Mouse (Mus musculus): Measurements from ENCODE around the gene Dab1. TPM values are rescaled to one million over a fixed set of nuclear protein-coding genes. Genes with fewer than 3 reads are reported as not detected.

Gene Dab1
- polyA plus RNA-seq, 1 experiment, result 1.1 TPM

DNA sequence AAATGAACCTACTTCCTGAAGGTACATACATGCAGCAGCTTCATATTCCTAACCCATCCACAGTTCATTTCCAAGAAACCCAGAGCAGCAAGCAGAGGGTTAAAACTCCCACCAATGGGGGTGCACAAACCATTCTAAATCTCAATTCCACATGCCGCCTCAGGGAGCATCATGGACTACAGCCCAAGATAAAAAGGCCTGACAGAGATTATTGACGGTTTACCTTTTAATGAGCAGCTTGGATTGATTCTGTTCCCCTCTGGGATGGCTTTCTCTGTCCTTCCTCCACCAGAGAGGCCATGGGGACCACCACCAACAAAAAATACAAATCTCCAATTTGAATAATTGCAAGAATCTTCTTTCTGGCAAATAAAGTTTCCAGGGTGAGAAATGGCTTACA is 407.7 kb downstream of the Dab1 start:
- Histone ChIP-seq H3K4me3 (ENCODE audit: control insufficient read depth, low read depth, low read length) (no peak overlapping the region), H3K27me3 (ENCODE audit: control insufficient read depth, insufficient read depth, low read length) (no peaks in the 10 kb centered on the region), H3K27ac (ENCODE audit: control insufficient read depth, insufficient read depth, low read depth, low read length) (no peak overlapping the region), H3K4me1 (ENCODE audit: control insufficient read depth, insufficient read depth, low read length) (no peaks in the 10 kb centered on the region), H3K36me3 (ENCODE audit: control insufficient read depth, insufficient read depth, low read length) (no peaks in the 10 kb centered on the region)
- TF ChIP-seq CTCF (IDR thresholded peaks at IDR 0.05; ENCODE audit: control insufficient read depth, insufficient read depth, insufficient replicate concordance, low read depth, low read length) (no peak), POLR2A (IDR thresholded peaks at IDR 0.05; ENCODE audit: control insufficient read depth, low read depth, low read length) (no peak)

DNA sequence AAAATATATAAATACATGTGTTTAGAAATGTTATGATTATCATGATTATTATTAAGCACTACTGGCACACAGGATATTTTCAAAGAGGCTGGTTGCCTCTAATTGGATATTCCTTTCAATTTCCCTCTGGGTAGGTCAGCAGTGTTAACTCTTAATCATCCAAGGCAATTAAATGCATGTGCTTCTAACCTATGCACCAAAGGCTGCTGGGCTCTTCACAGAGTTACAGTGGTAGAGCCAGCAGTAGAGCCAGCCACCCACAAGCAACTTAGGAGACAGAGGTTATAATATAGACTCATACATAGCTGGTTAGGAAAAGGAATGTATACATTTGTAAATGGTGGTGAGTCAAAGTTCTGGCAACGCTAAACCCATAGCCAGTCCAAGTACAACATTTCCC is 408.1 kb downstream of the Dab1 start:
- no peak for TF ChIP-seq POLR2A (IDR thresholded peaks at IDR 0.05; ENCODE audit: control insufficient read depth, low read depth, low read length)
- TF ChIP-seq CTCF (IDR thresholded peaks at IDR 0.05; ENCODE audit: control insufficient read depth, insufficient read depth, insufficient replicate concordance, low read depth, low read length), result no peak
- Histone ChIP-seq H3K4me1 (ENCODE audit: control insufficient read depth, insufficient read depth, low read length) (no peaks in the 10 kb centered on the region), H3K4me3 (ENCODE audit: control insufficient read depth, low read depth, low read length) (no peak overlapping the region), H3K36me3 (ENCODE audit: control insufficient read depth, insufficient read depth, low read length) (no peaks in the 10 kb centered on the region), H3K27ac (ENCODE audit: control insufficient read depth, insufficient read depth, low read depth, low read length) (no peak overlapping the region), H3K27me3 (ENCODE audit: control insufficient read depth, insufficient read depth, low read length) (no peaks in the 10 kb centered on the region)

DNA sequence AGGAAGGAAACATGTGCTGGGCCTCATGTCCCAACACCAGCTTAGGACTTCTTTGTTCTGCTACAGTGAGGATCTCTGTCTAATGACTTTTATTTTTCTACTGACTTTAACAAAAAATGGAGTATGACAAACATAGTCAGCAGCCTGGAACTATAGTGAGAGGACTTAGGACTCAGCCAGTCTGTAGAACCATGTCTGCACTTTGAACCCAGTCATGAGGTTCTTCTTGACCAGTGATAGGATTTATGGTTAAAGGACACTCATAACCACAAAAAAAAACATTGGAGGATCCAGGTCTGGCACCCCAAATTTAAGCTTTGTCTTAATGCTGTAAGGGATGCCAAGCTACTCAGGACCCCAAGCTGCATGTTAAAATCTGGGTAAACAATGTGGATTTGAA is 416.9 kb downstream of the Dab1 start:
- Histone ChIP-seq H3K4me1 (ENCODE audit: control insufficient read depth, insufficient read depth, low read length) (no peaks in the 10 kb centered on the region), H3K27me3 (ENCODE audit: control insufficient read depth, insufficient read depth, low read length) (no peaks in the 10 kb centered on the region), H3K27ac (ENCODE audit: control insufficient read depth, insufficient read depth, low read depth, low read length) (no peak overlapping the region), H3K4me3 (ENCODE audit: control insufficient read depth, low read depth, low read length) (no peak overlapping the region), H3K36me3 (ENCODE audit: control insufficient read depth, insufficient read depth, low read length) (no peaks in the 10 kb centered on the region)
- TF ChIP-seq POLR2A (IDR thresholded peaks at IDR 0.05; ENCODE audit: control insufficient read depth, low read depth, low read length) (no peak), CTCF (IDR thresholded peaks at IDR 0.05; ENCODE audit: control insufficient read depth, insufficient read depth, insufficient replicate concordance, low read depth, low read length) (no peak)

DNA sequence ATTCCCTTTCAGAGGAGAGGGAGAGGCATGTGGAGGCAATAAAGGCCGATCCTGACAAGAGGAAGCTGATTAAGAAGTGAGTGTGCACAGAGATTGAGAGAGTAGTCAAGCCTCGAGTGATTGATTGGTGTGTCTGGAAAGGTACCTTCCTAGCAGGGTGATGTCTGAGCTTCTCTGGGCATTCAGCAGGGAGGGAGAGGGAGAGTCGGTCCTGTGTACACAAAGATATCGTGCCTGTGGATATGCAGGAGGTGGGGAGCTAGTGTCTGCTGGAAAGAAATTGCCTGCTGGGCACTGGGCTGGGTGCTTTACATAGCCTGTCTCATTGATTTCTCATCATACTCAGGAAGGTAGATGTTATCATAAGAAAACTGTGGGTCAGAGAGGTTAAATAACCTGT is 420.4 kb downstream of the Dab1 start:
- Histone ChIP-seq H3K27ac (ENCODE audit: control insufficient read depth, insufficient read depth, low read depth, low read length) (no peak overlapping the region), H3K36me3 (ENCODE audit: control insufficient read depth, insufficient read depth, low read length) (no peaks in the 10 kb centered on the region), H3K4me1 (ENCODE audit: control insufficient read depth, insufficient read depth, low read length) (no peaks in the 10 kb centered on the region), H3K4me3 (ENCODE audit: control insufficient read depth, low read depth, low read length) (no peak overlapping the region), H3K27me3 (ENCODE audit: control insufficient read depth, insufficient read depth, low read length) (no peaks in the 10 kb centered on the region)
- no peak for TF ChIP-seq POLR2A (IDR thresholded peaks at IDR 0.05; ENCODE audit: control insufficient read depth, low read depth, low read length)
- TF ChIP-seq CTCF (IDR thresholded peaks at IDR 0.05; ENCODE audit: control insufficient read depth, insufficient read depth, insufficient replicate concordance, low read depth, low read length), result no peak

DNA sequence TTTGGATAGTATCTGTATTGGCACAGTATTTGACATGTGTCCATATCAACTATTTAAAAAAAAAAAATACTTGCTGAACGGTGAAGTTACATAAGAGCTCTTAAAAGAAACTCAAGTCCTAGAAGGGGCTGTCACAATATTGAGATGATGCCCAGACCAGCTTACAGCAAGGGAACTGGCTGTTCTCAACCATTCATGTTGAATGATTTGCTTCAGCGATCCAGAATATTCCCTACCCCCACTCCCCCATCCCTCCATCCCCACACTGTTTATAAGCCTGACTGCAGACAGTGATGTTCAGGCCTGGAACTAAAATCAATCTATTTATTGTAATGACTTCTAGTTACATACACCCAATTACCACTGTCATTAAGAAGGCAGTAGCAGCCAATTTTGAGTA is 424.3 kb downstream of the Dab1 start:
- no peak overlapping the region for H3K4me3 ChIP-seq (ENCODE audit: control insufficient read depth, low read depth, low read length)
- H3K4me1 ChIP-seq (ENCODE audit: control insufficient read depth, insufficient read depth, low read length), result no peaks in the 10 kb centered on the region
- H3K36me3 ChIP-seq (ENCODE audit: control insufficient read depth, insufficient read depth, low read length), result no peaks in the 10 kb centered on the region
- H3K27ac ChIP-seq (ENCODE audit: control insufficient read depth, insufficient read depth, low read depth, low read length), result no peak overlapping the region
- TF ChIP-seq CTCF (IDR thresholded peaks at IDR 0.05; ENCODE audit: control insufficient read depth, insufficient read depth, insufficient replicate concordance, low read depth, low read length) (no peak), POLR2A (IDR thresholded peaks at IDR 0.05; ENCODE audit: control insufficient read depth, low read depth, low read length) (no peak)
- H3K27me3 ChIP-seq (ENCODE audit: control insufficient read depth, insufficient read depth, low read length), result no peaks in the 10 kb centered on the region

DNA sequence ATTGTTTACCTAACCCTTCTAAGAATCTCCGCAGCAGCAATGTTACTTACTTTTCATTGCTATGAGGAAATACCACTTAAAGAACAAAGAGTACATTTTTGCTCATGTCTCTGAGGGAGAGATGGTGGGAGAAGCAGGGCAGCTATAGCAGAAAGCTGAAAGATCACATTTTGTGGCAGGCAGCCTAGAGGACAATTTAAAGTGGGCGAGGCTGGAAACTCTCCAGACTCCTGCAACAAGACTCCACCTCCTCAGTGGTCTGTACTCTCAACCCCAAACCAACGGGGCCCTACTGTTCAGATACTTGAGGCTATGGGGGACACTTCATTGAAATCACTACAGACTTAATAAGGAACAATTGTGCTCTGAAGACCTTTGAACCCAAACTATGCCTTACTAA is 425.5 kb downstream of the Dab1 start:
- TF ChIP-seq POLR2A (IDR thresholded peaks at IDR 0.05; ENCODE audit: control insufficient read depth, low read depth, low read length) (no peak), CTCF (IDR thresholded peaks at IDR 0.05; ENCODE audit: control insufficient read depth, insufficient read depth, insufficient replicate concordance, low read depth, low read length) (no peak)
- H3K4me3 ChIP-seq (ENCODE audit: control insufficient read depth, low read depth, low read length), result no peak overlapping the region
- no peaks in the 10 kb centered on the region for H3K36me3 ChIP-seq (ENCODE audit: control insufficient read depth, insufficient read depth, low read length)
- no peaks in the 10 kb centered on the region for H3K27me3 ChIP-seq (ENCODE audit: control insufficient read depth, insufficient read depth, low read length)
- no peak overlapping the region for H3K27ac ChIP-seq (ENCODE audit: control insufficient read depth, insufficient read depth, low read depth, low read length)
- no peaks in the 10 kb centered on the region for H3K4me1 ChIP-seq (ENCODE audit: control insufficient read depth, insufficient read depth, low read length)

DNA sequence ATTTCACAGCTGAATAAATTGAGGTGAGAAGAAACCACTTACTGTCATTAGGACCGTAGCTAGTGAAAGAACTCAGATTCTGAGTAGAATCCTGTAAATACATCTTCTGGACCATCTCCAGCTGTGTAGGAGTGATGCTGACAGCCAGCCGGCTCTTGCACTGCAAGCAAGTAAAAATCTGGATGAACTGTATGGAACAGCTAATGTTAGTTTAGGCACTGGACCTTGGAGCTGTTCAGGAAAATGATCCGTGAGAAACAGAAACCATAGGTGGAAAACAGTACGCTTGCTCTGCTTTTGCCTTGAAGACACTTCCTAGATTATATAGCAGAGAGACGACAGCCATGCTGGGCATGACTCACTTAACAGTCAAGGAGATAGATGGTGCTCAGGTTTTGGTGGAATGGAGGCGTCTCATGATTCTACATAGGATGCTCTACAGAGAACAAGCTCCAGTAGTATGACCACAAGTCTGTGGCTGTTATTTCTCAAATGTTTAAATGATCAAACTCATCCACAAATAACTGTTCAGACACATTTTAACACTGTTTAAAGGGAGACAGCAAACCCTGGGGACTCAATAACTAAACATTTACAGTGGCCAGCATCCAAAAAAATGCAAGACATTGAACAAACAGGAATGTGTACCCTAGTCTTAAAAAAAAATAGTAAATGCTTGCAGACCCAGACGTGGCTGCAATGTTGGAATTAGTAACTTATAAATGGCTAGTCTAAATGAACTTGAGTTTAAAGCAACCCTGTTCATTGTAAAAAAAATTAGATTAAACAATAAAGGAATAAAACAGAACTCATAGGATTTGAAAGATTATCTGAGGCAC is 429.0 kb downstream of the Dab1 start:
- no peak overlapping the region for H3K4me3 ChIP-seq (ENCODE audit: control insufficient read depth, low read depth, low read length)
- no peaks in the 10 kb centered on the region for H3K36me3 ChIP-seq (ENCODE audit: control insufficient read depth, insufficient read depth, low read length)
- H3K27me3 ChIP-seq (ENCODE audit: control insufficient read depth, insufficient read depth, low read length), result no peaks in the 10 kb centered on the region
- no peak overlapping the region for H3K27ac ChIP-seq (ENCODE audit: control insufficient read depth, insufficient read depth, low read depth, low read length)
- H3K4me1 ChIP-seq (ENCODE audit: control insufficient read depth, insufficient read depth, low read length), result no peaks in the 10 kb centered on the region
- TF ChIP-seq POLR2A (IDR thresholded peaks at IDR 0.05; ENCODE audit: control insufficient read depth, low read depth, low read length) (no peak), CTCF (IDR thresholded peaks at IDR 0.05; ENCODE audit: control insufficient read depth, insufficient read depth, insufficient replicate concordance, low read depth, low read length) (no peak)
